Mouse (Mus musculus) liver, adult 2 months (tissue): ENCODE data around the gene Cntn1. TPM values are rescaled to one million over a fixed set of nuclear protein-coding genes. Genes with fewer than 3 reads are reported as not detected.

Source experiments
- DNase-seq: peaks from one replicate; pipeline ENCODE4 v3.0.0-alpha.2; 2011; ENCODE audit warnings: low read depth, low spot score; ENCODE audit errors: extremely low read depth
- H3K27ac ChIP-seq: fragments of 200-500 bp; replicated peaks from 2 replicates; pipeline ENCODE4 v1.5.1; 2012; ENCODE audit warnings: low read depth, mild to moderate bottlenecking, control low read depth, inconsistent platforms, low read length; ENCODE audit not compliant: insufficient read depth
- H3K27me3 ChIP-seq: fragments of 200-500 bp; 2 replicates; pipeline ENCODE4 v1.6.1; 2012; ENCODE audit warnings: mild to moderate bottlenecking, moderate library complexity, low read length, inconsistent platforms; ENCODE audit not compliant: control insufficient read depth, insufficient read depth
- H3K36me3 ChIP-seq: fragments of 200-500 bp; 2 replicates; pipeline ENCODE4 v1.6.1; 2012; ENCODE audit warnings: low read length, inconsistent platforms; ENCODE audit not compliant: control insufficient read depth, insufficient read depth
- H3K4me1 ChIP-seq: fragments of 200-500 bp; 2 replicates; pipeline ENCODE4 v1.6.1; 2011; ENCODE audit warnings: low read length; ENCODE audit not compliant: control insufficient read depth, insufficient read depth
- H3K4me3 ChIP-seq: fragments of 200-500 bp; 2 replicates; pipeline ENCODE4 v1.5.1; 2011; ENCODE audit warnings: low read depth, mild to moderate bottlenecking, control low read depth, low read length, moderate library complexity; ENCODE audit not compliant: insufficient read depth
- H3K79me2 ChIP-seq: fragments of 200-500 bp; 2 replicates; pipeline ENCODE4 v1.6.1; 2012; ENCODE audit warnings: inconsistent platforms, mild to moderate bottlenecking, low read length, moderate library complexity; ENCODE audit not compliant: control insufficient read depth, insufficient read depth
- H3K9ac ChIP-seq: fragments of 200-500 bp; 2 replicates; pipeline ENCODE4 v1.6.1; 2012; ENCODE audit warnings: low read depth, mild to moderate bottlenecking, control low read depth, inconsistent platforms, low read length
- CTCF ChIP-seq: fragments of 200-500 bp; IDR thresholded peaks from 2 replicates; pipeline ENCODE4 v1.5.1; 2011; ENCODE audit warnings: low read depth, low read length, control low read depth
- POLR2A ChIP-seq: fragments of 200-500 bp; IDR thresholded peaks from 2 replicates; pipeline ENCODE4 v1.6.1; 2011; ENCODE audit warnings: low read length, control low read depth; ENCODE audit not compliant: insufficient read depth; ENCODE audit errors: extremely low read depth
- WGBS: fragments of 180-500 bp; shearing (Covaris S2); methylation state at CpG from one replicate; pipeline ENCODE4 v1.1.7; 2018; 5-methylcytosine and 5-hydroxymethylcytosine counted together
- polyA plus RNA-seq: library from polyadenylated mRNA; depleted of rRNA; stranded (reverse); fragments of >200 nt; gene quantifications from 2 replicates; pipeline ENCODE4 v1.2.3, GENCODE M21; 2012; rRNA removed
- total RNA-seq: library from RNA; depleted of rRNA; stranded (reverse); fragments of >200 nt; gene quantifications from 2 replicates; pipeline ENCODE4 v1.2.3, GENCODE M21; 2014; rRNA removed

The Cntn1 gene
- 0.13 TPM in 1 of 2 replicates, not detected in the other for total RNA-seq
- polyA plus RNA-seq: not detected in 2 replicates

- TF ChIP-seq POLR2A (no peak), CTCF (no peak)
Observed at GRCm38 (mm10) chr15:92050996-92051352, at the start of gene Cntn1. Gene Cntn1 (plus strand): TSS chr15:92051165.

GRCm38 (mm10) chr15:92001431-92001830 lies 49.5 kb upstream of the Cntn1 start:
- no peak for DNase-seq
- Histone ChIP-seq H3K79me2 (no peaks in the 10 kb centered on the region), H3K27me3 (no peaks in the 10 kb centered on the region), H3K27ac (no peak overlapping the region), H3K9ac (no peak overlapping the region), H3K4me3 (no peak overlapping the region), H3K36me3 (no peaks in the 10 kb centered on the region), H3K4me1 (no peaks in the 10 kb centered on the region)
- WGBS: 83% methylated on average over 3 of the region's 3 CpGs
- TF ChIP-seq CTCF (no peak), POLR2A (no peak)

More at GRCm38 (mm10) chr15:92050996-92051352, at the start of gene Cntn1:
- no peak for DNase-seq
- Histone ChIP-seq H3K36me3 (no peaks in the 10 kb centered on the region), H3K4me1 (no peaks in the 10 kb centered on the region), H3K27me3 (0 out of 2 replicates have a peak, but pooled peaks cover 3% of the 10 kb centered on the region), H3K27ac (no peak within 1 kb of the TSS), H3K79me2 (no peaks in the 10 kb centered on the region), H3K9ac (no peak within 1 kb of the TSS), H3K4me3 (no peak within 1 kb of the TSS)
- WGBS: 1% methylated on average over 17 of the region's 17 CpGs

- DNase-seq: no peak
Observed at GRCm38 (mm10) chr15:92012165-92013083, 38.5 kb upstream of the Cntn1 start.

GRCm38 (mm10) chr15:92034111-92034510 lies 16.9 kb upstream of the Cntn1 start:
- no peaks in the 10 kb centered on the region for H3K36me3 ChIP-seq
- H3K27ac ChIP-seq: no peak overlapping the region
- WGBS: 76% methylated on average over 1 of the region's 1 CpGs
- no peak for DNase-seq
- no peak overlapping the region for H3K9ac ChIP-seq
- TF ChIP-seq CTCF (no peak), POLR2A (no peak)
- H3K4me1 ChIP-seq: no peaks in the 10 kb centered on the region
- no peak overlapping the region for H3K4me3 ChIP-seq
- H3K79me2 ChIP-seq: no peaks in the 10 kb centered on the region
- no peaks in the 10 kb centered on the region for H3K27me3 ChIP-seq

More at GRCm38 (mm10) chr15:92012165-92013083, 38.5 kb upstream of the Cntn1 start:
- WGBS: 76% methylated on average over 8 of the region's 8 CpGs
- no peaks in the 10 kb centered on the region for H3K27me3 ChIP-seq
- no peaks in the 10 kb centered on the region for H3K36me3 ChIP-seq
- H3K79me2 ChIP-seq: no peaks in the 10 kb centered on the region
- TF ChIP-seq POLR2A: no peak
- no peak for TF ChIP-seq CTCF
- no peak overlapping the region for H3K27ac ChIP-seq
- no peak overlapping the region for H3K9ac ChIP-seq
- H3K4me1 ChIP-seq: no peaks in the 10 kb centered on the region
- no peak overlapping the region for H3K4me3 ChIP-seq

GRCm38 (mm10) chr15:92042538-92042937 lies 8.4 kb upstream of the Cntn1 start:
- Histone ChIP-seq H3K79me2 (no peaks in the 10 kb centered on the region), H3K4me1 (no peaks in the 10 kb centered on the region), H3K36me3 (no peaks in the 10 kb centered on the region), H3K4me3 (no peak overlapping the region), H3K27me3 (no peaks in the 10 kb centered on the region), H3K27ac (no peak overlapping the region), H3K9ac (no peak overlapping the region)
- TF ChIP-seq POLR2A (no peak), CTCF (no peak)
- no peak for DNase-seq
- WGBS: 88% methylated on average over 5 of the region's 5 CpGs

- TF ChIP-seq POLR2A (no peak), CTCF (no peak)
- Histone ChIP-seq H3K27me3 (0 out of 2 replicates have a peak, but pooled peaks cover 1% of the 10 kb centered on the region), H3K9ac (no peak overlapping the region)
Observed at GRCm38 (mm10) chr15:92046042-92046441, 4.9 kb upstream of the Cntn1 start.

More at GRCm38 (mm10) chr15:92046042-92046441, 4.9 kb upstream of the Cntn1 start:
- H3K79me2 ChIP-seq: no peaks in the 10 kb centered on the region
- no peak for DNase-seq
- H3K4me1 ChIP-seq: no peaks in the 10 kb centered on the region
- no peak overlapping the region for H3K27ac ChIP-seq
- 92% methylated on average over 8 of the region's 8 CpGs for WGBS
- H3K36me3 ChIP-seq: no peaks in the 10 kb centered on the region
- H3K4me3 ChIP-seq: no peak overlapping the region
